Mouse (Mus musculus) CH12.LX (cell line): ENCODE measurements around the gene Wbp11. TPM values are rescaled to one million over a fixed set of nuclear protein-coding genes. Genes with fewer than 3 reads are reported as not detected.

Source experiments
- DNase-seq: peaks from one replicate; pipeline ENCODE4 v3.0.0-alpha.2; 2013; ENCODE audit errors: extremely low read depth
- H3K27ac ChIP-seq: 2 replicates; pipeline ENCODE4 v1.5.1; 2012; ENCODE audit warnings: low read depth, mild to moderate bottlenecking, control low read depth, moderate library complexity; ENCODE audit not compliant: insufficient read depth
- H3K27me3 ChIP-seq: replicated peaks from 2 replicates; pipeline ENCODE3; 2012; ENCODE audit warnings: inconsistent platforms
- H3K36me3 ChIP-seq, 2 experiments: replicated peaks in 1 of 2; 2 replicates each; pipeline versions ENCODE3 to v1.6.1; 2012; ENCODE audit warnings: inconsistent platforms in 1 of 2, low read length in 1 of 2, mild to moderate bottlenecking in 1 of 2, mixed read lengths in 1 of 2, moderate library complexity in 1 of 2; ENCODE audit not compliant: control insufficient read depth in 1 of 2, insufficient read depth in 1 of 2
- H3K4me1 ChIP-seq, 2 experiments: 2 replicates each; pipeline ENCODE4 v1.6.1; 2012; ENCODE audit warnings: inconsistent platforms in 1 of 2, moderate library complexity in 1 of 2; ENCODE audit not compliant: insufficient read depth in 2 of 2, control insufficient read depth in 1 of 2
- H3K4me2 ChIP-seq: 2 replicates; pipeline ENCODE4 v1.6.1; 2012; ENCODE audit warnings: low read depth, mild to moderate bottlenecking, control low read depth; ENCODE audit not compliant: poor library complexity, insufficient read depth, severe bottlenecking
- H3K4me3 ChIP-seq, 3 experiments: fragments of 150-350 bp in 1 of 3; sonication (generic) in 1 of 3; replicated peaks in 1 of 3; 2 replicates each; pipeline versions ENCODE3 to v1.5.1; 2011 to 2012; ENCODE audit warnings: low read depth in 2 of 3, low read length in 2 of 3, mild to moderate bottlenecking in 2 of 3, moderate library complexity in 2 of 3, control low read depth in 1 of 3, improper control_type of control experiment in 1 of 3, inconsistent platforms in 1 of 3, mixed read lengths in 1 of 3; ENCODE audit not compliant: poor library complexity in 1 of 3
- H3K79me2 ChIP-seq: replicated peaks from 2 replicates; pipeline ENCODE4 v1.6.1; 2012; ENCODE audit warnings: mild to moderate bottlenecking, moderate library complexity; ENCODE audit not compliant: control insufficient read depth, poor library complexity, insufficient read depth, severe bottlenecking; ENCODE audit errors: extremely low read depth
- H3K9ac ChIP-seq: 2 replicates; pipeline ENCODE4 v1.6.1; 2012; ENCODE audit warnings: low read depth, mild to moderate bottlenecking, control low read depth, moderate library complexity; ENCODE audit not compliant: insufficient read depth
- H3K9me3 ChIP-seq: replicated peaks from 2 replicates; pipeline ENCODE3; 2012; ENCODE audit warnings: low read length, inconsistent platforms, mixed read lengths
- BHLHE40 ChIP-seq: IDR thresholded peaks from 2 replicates; pipeline ENCODE4 v1.6.1; 2011; ENCODE audit warnings: mild to moderate bottlenecking, low read depth, low read length, improper control_type of control experiment
- CTCF ChIP-seq, 2 experiments: IDR thresholded peaks in 1 of 2; conservative IDR thresholded peaks in 1 of 2; 2 replicates each; pipeline ENCODE4 v1.5.1; 2011 to 2012; ENCODE audit warnings: low read depth in 2 of 2, low read length in 2 of 2, improper control_type of control experiment in 1 of 2, inconsistent platforms in 1 of 2, mild to moderate bottlenecking in 1 of 2, moderate library complexity in 1 of 2
- E2F4 ChIP-seq: IDR thresholded peaks from 2 replicates; pipeline ENCODE4 v1.6.1; 2011; ENCODE audit warnings: low read depth, low read length, improper control_type of control experiment; ENCODE audit not compliant: insufficient replicate concordance
- ELF1 ChIP-seq: IDR thresholded peaks from 2 replicates; pipeline ENCODE4 v1.6.1; 2014; ENCODE audit warnings: low read depth, mild to moderate bottlenecking, inconsistent platforms, low read length, improper control_type of control experiment
- EP300 ChIP-seq: IDR thresholded peaks from 2 replicates; pipeline ENCODE4 v1.6.1; 2011; ENCODE audit warnings: low read length, improper control_type of control experiment
- ETS1 ChIP-seq: conservative IDR thresholded peaks from 2 replicates; pipeline ENCODE4 v1.6.1; 2012; ENCODE audit warnings: low read depth, mild to moderate bottlenecking, inconsistent platforms, low read length, improper control_type of control experiment, moderate library complexity
- JUND ChIP-seq: conservative IDR thresholded peaks from 2 replicates; pipeline ENCODE4 v1.6.1; 2011; ENCODE audit warnings: low read depth, low read length, improper control_type of control experiment
- KAT2A ChIP-seq: IDR thresholded peaks from 2 replicates; pipeline ENCODE4 v1.6.1; 2012; ENCODE audit warnings: low read length, improper control_type of control experiment, inconsistent platforms; ENCODE audit not compliant: insufficient replicate concordance
- MAFK ChIP-seq: IDR thresholded peaks from 2 replicates; pipeline ENCODE4 v1.6.1; 2011; ENCODE audit warnings: low read length, improper control_type of control experiment; ENCODE audit not compliant: insufficient replicate concordance
- MAX ChIP-seq: IDR thresholded peaks from 2 replicates; pipeline ENCODE4 v1.6.1; 2011; ENCODE audit warnings: low read length, improper control_type of control experiment
- MAZ ChIP-seq: IDR thresholded peaks from 2 replicates; pipeline ENCODE4 v1.6.1; 2012; ENCODE audit warnings: low read depth, mild to moderate bottlenecking, inconsistent platforms, low read length, improper control_type of control experiment, moderate library complexity
- MYC ChIP-seq: IDR thresholded peaks from 2 replicates; pipeline ENCODE4 v1.6.1; 2011; ENCODE audit warnings: low read depth, mild to moderate bottlenecking, improper control_type of control experiment, low read length
- NELFE ChIP-seq: IDR thresholded peaks from 2 replicates; pipeline ENCODE4 v1.6.1; 2011; ENCODE audit warnings: low read depth, low read length, improper control_type of control experiment
- POLR2A ChIP-seq: IDR thresholded peaks from 2 replicates; pipeline ENCODE4 v1.6.1; 2011; ENCODE audit warnings: low read depth, mild to moderate bottlenecking, improper control_type of control experiment, low read length
- RAD21 ChIP-seq: IDR thresholded peaks from 2 replicates; pipeline ENCODE4 v1.6.1; 2011; ENCODE audit warnings: low read depth, mild to moderate bottlenecking, low read length, improper control_type of control experiment, moderate library complexity
- SIN3A ChIP-seq: IDR thresholded peaks from 2 replicates; pipeline ENCODE4 v1.6.1; 2012; ENCODE audit warnings: low read length, improper control_type of control experiment, inconsistent platforms
- TBP ChIP-seq: conservative IDR thresholded peaks from 2 replicates; pipeline ENCODE4 v1.6.1; 2011; ENCODE audit warnings: low read depth, low read length, improper control_type of control experiment
- UBTF ChIP-seq: IDR thresholded peaks from 2 replicates; pipeline ENCODE4 v1.6.1; 2012; ENCODE audit warnings: low read depth, mild to moderate bottlenecking, inconsistent platforms, low read length, improper control_type of control experiment, moderate library complexity
- USF2 ChIP-seq: conservative IDR thresholded peaks from 2 replicates; pipeline ENCODE4 v1.6.1; 2011; ENCODE audit warnings: low read depth, low read length, improper control_type of control experiment
- ZC3H11A ChIP-seq: IDR thresholded peaks from 2 replicates; pipeline ENCODE4 v1.6.1; 2012; ENCODE audit warnings: low read depth, mild to moderate bottlenecking, inconsistent platforms, low read length, improper control_type of control experiment
- ZKSCAN1 ChIP-seq: IDR thresholded peaks from 2 replicates; pipeline ENCODE4 v1.6.1; 2012; ENCODE audit warnings: low read depth, inconsistent platforms, low read length, improper control_type of control experiment, borderline replicate concordance
- ZMIZ1 ChIP-seq: IDR thresholded peaks from 2 replicates; pipeline ENCODE4 v1.6.1; 2012; ENCODE audit warnings: low read depth, mild to moderate bottlenecking, inconsistent platforms, low read length, improper control_type of control experiment
- dilution Hi-C: fragments of 300-500 bp; cut with MboI; formaldehyde crosslinking; loops from 2 replicates; pipeline ENCODE4 v1.14.3; 2020; ENCODE audit warnings: low sequenced_read_pairs; ENCODE audit not compliant: extremely low pct_unique_long_range_greater_than_20kb, extremely low pct_ligation_motif_present
- in situ Hi-C: fragments of 300-500 bp; cut with MboI; formaldehyde crosslinking; loops from 3 replicates; pipeline ENCODE4 v1.14.3; 2019; ENCODE audit warnings: low sequenced_read_pairs, low pct_ligation_motif_present, low pct_unique_long_range_greater_than_20kb, mixed read lengths
- polyA plus RNA-seq: library from polyadenylated mRNA; unstranded; fragments of >175 nt; gene quantifications from 2 replicates; pipeline ENCODE4 v1.2.1, GENCODE M21; 2012; ENCODE audit warnings: low read depth; ENCODE audit not compliant: insufficient read length
- total RNA-seq, 2 experiments: library from RNA; depleted of rRNA; stranded (reverse); fragments of 300-350 nt in 1 of 2; fragments of >200 nt in 1 of 2; gene quantifications; 2 replicates each; pipeline ENCODE4 v1.2.3; 2012 to 2014

Gene Wbp11
- total and polyA plus RNA-seq, 3 experiments: 27.7 to 189 (median 51.3) TPM

GRCm38 (mm10) chr6:136831712-136832111 lies 3.7 kb upstream of the Wbp11 start (continued):
- TF ChIP-seq MAZ: no peak
- TF ChIP-seq ZMIZ1: 0 out of 2 replicates have a peak, but pooled peaks have one; percentile 77
- TF ChIP-seq POLR2A: peak; percentile 87
- TF ChIP-seq E2F4: no peak
- TF ChIP-seq BHLHE40: no peak; the same call in 1 of the 2 replicates
- no peak for TF ChIP-seq ZKSCAN1
- TF ChIP-seq MYC: peak; percentile 90
- peak; percentile 91 for TF ChIP-seq TBP
- TF ChIP-seq SIN3A: peak; percentile 97
- TF ChIP-seq MAFK: no peak
- TF ChIP-seq ETS1: peak; percentile 47
- peak; percentile 78; the same call in 1 of the 2 replicates for TF ChIP-seq NELFE
- peak; percentile 91 for TF ChIP-seq ELF1
- TF ChIP-seq KAT2A: peak; percentile 84; the same call in 1 of the 2 replicates
- no peak for TF ChIP-seq USF2
- TF ChIP-seq RAD21: no peak
- TF ChIP-seq JUND: 0 out of 2 replicates have a peak, but pooled peaks have one; percentile 33
- no peak for TF ChIP-seq ZC3H11A
- no peak for TF ChIP-seq UBTF
- no peak for TF ChIP-seq CTCF (conservative IDR thresholded peaks at IDR 0.05 in 1 of 2, IDR thresholded peaks at IDR 0.05 in 1 of 2; ENCODE audit: low read depth in 2 of 2, low read length in 2 of 2)
- peak; percentile 52; the same call in 1 of the 2 replicates for TF ChIP-seq MAX

GRCm38 (mm10) chr6:136828681-136829080 lies 648 bp upstream of the Wbp11 start:
- dilution Hi-C loops: no loop called here
- no peak for DNase-seq
- H3K79me2 ChIP-seq: peaks cover 53% of the 10 kb centered on the region
- TF ChIP-seq ETS1 (no peak), E2F4 (no peak), EP300 (no peak)
- H3K4me2 ChIP-seq: peak overlapping the region; percentile 100
- no peaks in the 10 kb centered on the region for H3K9me3 ChIP-seq
- peak overlapping the region; percentile 98 for H3K9ac ChIP-seq
- H3K27ac ChIP-seq: peak overlapping the region; percentile 58; the same call in 1 of the 2 replicates
- no peaks in the 10 kb centered on the region for H3K27me3 ChIP-seq
- H3K4me3 ChIP-seq: peak overlapping the region; percentile 65 to 86 (median 84)
- peaks cover 5 to 45% of the 10 kb centered on the region in 2 experiments for H3K4me1 ChIP-seq
- in situ Hi-C loops: no loop called here
- H3K36me3 ChIP-seq: peaks cover 11 to 23% of the 10 kb centered on the region in 2 experiments
